Mouse (Mus musculus) G1E-ER4 (cell line): Measurements from ENCODE around the gene Kctd11. TPM values are rescaled to one million over a fixed set of nuclear protein-coding genes. Genes with fewer than 3 reads are reported as not detected.
A peak's percentile ranks its signal among the peaks of the same experiment; 100 is the strongest.

Experiments
- GATA1 ChIP-seq: IDR thresholded peaks from one replicate; pipeline ENCODE4 v1.8.0; 2012; ENCODE audit warnings: low read length, inconsistent platforms
- polyA plus RNA-seq: library from polyadenylated mRNA; stranded (reverse); fragments of >175 nt; gene quantifications from 2 replicates; pipeline ENCODE4 v1.2.3, GENCODE M21; 2012

The Kctd11 gene
- polyA plus RNA-seq, 1 experiment, result 0.27 TPM

GRCm38 (mm10) chr11:69872451-69872850, 8.8 kb downstream of the Kctd11 start:
- TF ChIP-seq GATA1, result no peak

GRCm38 (mm10) chr11:69871822-69872221, 9.4 kb downstream of the Kctd11 start:
- no peak for TF ChIP-seq GATA1

- no peak for TF ChIP-seq GATA1
These were observed 10.7 kb downstream of the Kctd11 start for GRCm38 (mm10) chr11:69870289-69871069.

DNA sequence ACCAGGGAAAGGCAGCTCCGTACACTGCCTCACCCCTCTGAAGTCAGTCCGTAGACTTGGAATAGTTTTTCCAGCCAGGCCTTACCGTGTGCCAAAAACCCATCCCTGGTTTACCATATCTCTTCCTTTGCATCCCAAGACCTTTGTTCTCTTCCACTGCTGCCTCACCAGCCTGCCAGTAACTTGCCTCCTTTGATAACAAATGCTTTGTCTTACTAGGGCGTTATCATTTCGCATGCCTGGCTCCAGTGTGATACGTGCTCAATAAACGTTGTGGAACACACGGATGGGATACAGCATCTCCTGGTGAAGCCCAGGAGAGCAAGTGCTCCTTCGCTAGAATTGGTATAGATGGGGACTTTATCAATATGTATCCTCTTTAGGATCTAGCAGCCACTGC, 13.9 kb downstream of the Kctd11 start:
- no peak for TF ChIP-seq GATA1

GRCm38 (mm10) chr11:69865561-69865960, 15.6 kb downstream of the Kctd11 start:
- TF ChIP-seq GATA1, result no peak

GRCm38 (mm10) chr11:69864138-69864860, 16.9 kb downstream of the Kctd11 start:
- TF ChIP-seq GATA1, result no peak

DNA sequence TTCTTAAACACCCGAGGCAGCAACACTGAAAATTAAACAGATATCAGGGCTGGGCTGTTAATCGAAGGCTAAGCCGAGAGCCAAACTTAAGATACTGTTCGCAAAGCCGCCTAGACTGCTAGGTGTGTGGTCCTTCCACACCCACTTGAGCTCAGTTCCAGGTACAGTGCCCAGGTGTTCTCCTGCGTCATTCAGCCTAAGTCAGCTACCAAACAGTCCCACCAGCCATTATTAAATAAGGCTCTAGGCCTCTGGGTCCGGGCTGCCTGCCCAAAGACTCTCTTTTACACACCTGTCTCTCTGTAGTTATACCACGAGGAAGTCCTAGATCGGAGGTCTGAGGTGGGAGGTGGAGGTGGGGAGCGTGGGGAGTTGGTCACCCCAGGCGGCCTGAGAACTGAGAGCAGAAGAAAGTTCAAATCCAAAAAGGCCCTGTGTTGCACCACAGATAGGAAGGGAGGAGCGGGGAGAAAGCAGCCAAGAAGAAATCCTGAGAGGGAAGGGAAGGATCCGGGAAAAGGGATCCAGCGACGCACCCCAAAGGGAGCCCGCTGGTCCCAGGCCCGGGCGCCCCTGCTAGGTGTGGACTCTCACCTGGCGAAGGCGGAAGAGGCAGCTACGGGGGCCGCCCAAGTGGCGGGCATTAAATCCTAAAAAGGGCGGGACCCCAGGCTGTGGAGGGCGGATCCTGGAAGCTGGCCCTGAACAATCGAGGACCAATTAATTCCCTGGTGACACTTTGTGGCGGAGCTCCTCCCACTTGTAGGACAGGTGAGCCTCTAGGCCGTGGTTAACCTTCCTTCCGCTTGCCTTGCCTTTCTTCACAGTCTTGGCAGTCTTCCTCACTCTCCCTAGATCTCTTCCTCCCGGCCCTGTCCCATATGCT, 22.9 kb downstream of the Kctd11 start, which contains the start of gene Tnk1:
Gene Tnk1 (minus strand): TSS at position 618 of the 886 bp plus-strand sequence.
- TF ChIP-seq GATA1, result no peak

DNA sequence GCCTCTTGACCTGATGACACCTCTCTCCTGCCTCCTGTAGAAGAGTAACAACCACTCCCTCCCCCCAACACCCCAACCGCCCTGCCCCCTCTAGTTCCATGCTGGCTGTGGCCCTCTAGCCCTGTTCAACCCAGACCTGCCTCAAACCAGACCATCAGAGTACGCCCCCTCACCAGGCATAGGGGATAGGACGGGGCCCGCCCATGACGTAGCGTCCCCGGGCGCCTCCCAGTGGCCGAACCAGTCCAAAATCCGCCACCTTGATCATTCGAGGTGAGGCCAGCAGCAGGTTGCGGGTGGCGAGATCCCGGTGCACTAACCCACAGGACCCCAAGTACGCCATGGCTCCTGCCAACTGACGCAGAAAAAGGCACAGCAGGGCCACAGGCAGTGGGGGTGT, 25.9 kb downstream of the Kctd11 start:
- TF ChIP-seq GATA1, result no peak

GRCm38 (mm10) chr11:69854680-69855079, 26.5 kb downstream of the Kctd11 start:
- TF ChIP-seq GATA1, result no peak

GRCm38 (mm10) chr11:69853994-69854393, 27.2 kb downstream of the Kctd11 start:
- peak; percentile 92 for TF ChIP-seq GATA1

DNA sequence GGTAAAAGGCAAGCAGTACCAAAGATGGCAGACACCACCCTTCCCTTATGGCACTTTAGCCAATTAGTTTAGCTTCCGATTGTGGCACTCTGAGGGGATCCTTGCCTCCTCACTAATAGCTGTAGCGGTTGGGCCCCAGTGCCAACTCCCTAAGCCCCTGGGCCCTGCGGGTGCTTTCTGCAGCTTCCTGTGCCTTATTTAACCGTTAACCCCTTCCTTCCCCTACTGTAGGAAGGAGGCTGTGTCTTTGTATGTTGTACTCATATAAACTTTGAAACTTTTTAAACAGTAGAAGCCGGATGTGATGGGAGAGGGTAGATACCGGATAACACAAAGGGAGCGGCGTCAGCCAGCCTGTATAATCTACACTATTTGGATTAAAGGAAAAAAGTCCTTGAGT, 30.5 kb downstream of the Kctd11 start:
- TF ChIP-seq GATA1, result no peak

GRCm38 (mm10) chr11:69849884-69850283, 31.3 kb downstream of the Kctd11 start:
- no peak for TF ChIP-seq GATA1

GRCm38 (mm10) chr11:69849128-69849527, 32.1 kb downstream of the Kctd11 start:
- TF ChIP-seq GATA1, result no peak

- TF ChIP-seq GATA1, result no peak
These were observed 33.2 kb downstream of the Kctd11 start for GRCm38 (mm10) chr11:69848021-69848420.

GRCm38 (mm10) chr11:69846738-69847688, 34.2 kb downstream of the Kctd11 start:
- TF ChIP-seq GATA1, result no peak
